Mouse (Mus musculus): ENCODE measurements around the gene Arl15.

GRCm38 (mm10) chr13:113937231-113937630, 142.9 kb downstream of the Arl15 start:
- no peak for TF ChIP-seq CTCF (IDR thresholded peaks at IDR 0.05; ENCODE audit: borderline replicate concordance, extremely low read depth, insufficient read depth, insufficient read length)
- TF ChIP-seq POLR2A (IDR thresholded peaks at IDR 0.05; ENCODE audit: borderline replicate concordance, extremely low read depth, insufficient read depth, insufficient read length, poor library complexity, severe bottlenecking) = no peak

Data from brain, embryonic 14.5 days (tissue).